Mouse (Mus musculus) natural killer cell, adult 2 months (primary cell): Measurements from ENCODE around the gene Cast.

Source experiments
- DNase-seq, 2 experiments: peaks; one replicate each; pipeline ENCODE4 v3.0.0; 2022; ENCODE audit warnings: low spot score in 2 of 2

Gene Cast

DNA sequence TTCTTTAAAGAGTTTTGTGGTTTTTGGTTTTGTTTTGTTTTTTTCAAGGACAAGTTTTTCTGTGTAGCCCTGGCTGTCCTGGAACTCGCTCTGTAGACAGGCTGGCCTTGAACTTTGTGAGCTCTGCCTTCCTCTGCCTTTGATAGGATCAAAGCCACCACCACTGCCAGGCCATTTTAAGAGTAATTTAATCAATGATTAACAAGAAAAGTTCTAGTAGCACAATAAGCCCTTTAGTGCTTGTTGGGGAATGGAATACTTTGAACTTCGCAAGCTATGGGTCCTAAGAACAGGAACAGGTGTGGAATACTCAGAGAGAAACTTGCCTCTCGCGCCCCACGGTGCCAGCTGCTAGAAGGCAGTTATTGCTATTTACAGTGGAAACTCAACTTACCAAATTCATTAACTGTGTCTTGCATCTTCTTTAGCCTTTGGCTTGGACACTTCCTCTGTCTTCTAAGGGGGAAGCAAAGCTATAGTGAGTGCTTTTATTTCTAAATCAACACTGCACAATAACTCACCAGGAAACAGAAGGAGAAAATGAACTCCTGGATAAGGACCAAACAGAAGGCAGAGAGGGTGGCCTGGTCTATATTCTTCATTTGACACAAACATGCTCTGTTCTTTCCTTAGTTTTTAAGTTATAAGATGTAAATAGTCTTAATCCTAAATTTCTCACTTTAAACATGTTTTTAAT, 113.0 kb downstream of the Cast start:
- no peak for DNase-seq
